Mouse (Mus musculus) bone marrow, adult 2 months (tissue): ENCODE results near the gene E4f1. TPM values are rescaled to one million over a fixed set of nuclear protein-coding genes. Genes with fewer than 3 reads are reported as not detected.

ENCODE experiments used
- H3K27ac ChIP-seq: fragments of 200-500 bp; 2 replicates; pipeline ENCODE4 v1.5.1; 2012; ENCODE audit warnings: low read depth, mild to moderate bottlenecking, control low read depth, inconsistent platforms, low read length; ENCODE audit not compliant: control insufficient read depth, poor library complexity, insufficient read depth
- H3K4me1 ChIP-seq: fragments of 200-500 bp; 2 replicates; pipeline ENCODE4 v1.6.1; 2011; ENCODE audit warnings: low read length; ENCODE audit not compliant: control insufficient read depth, insufficient read depth
- H3K4me3 ChIP-seq: fragments of 200-500 bp; replicated peaks from 2 replicates; pipeline ENCODE3; 2011; ENCODE audit warnings: mild to moderate bottlenecking, low read depth, low read length, control low read depth; ENCODE audit not compliant: control insufficient read depth
- CTCF ChIP-seq: fragments of 200-500 bp; IDR thresholded peaks from 2 replicates; pipeline ENCODE4 v1.5.1; 2011; ENCODE audit warnings: low read length, control low read depth; ENCODE audit not compliant: control insufficient read depth, insufficient read depth
- POLR2A ChIP-seq: fragments of 200-500 bp; IDR thresholded peaks from 2 replicates; pipeline ENCODE4 v1.6.1; 2011; ENCODE audit warnings: low read depth, mild to moderate bottlenecking, control low read depth, low read length, borderline replicate concordance; ENCODE audit not compliant: control insufficient read depth
- WGBS: fragments of 180-500 bp; shearing (Covaris S2); methylation state at CpG from one replicate; pipeline ENCODE4 v1.1.7; 2018; 5-methylcytosine and 5-hydroxymethylcytosine counted together
- polyA plus RNA-seq: library from polyadenylated mRNA; stranded (reverse); fragments of >200 nt; gene quantifications from 2 replicates; pipeline ENCODE4 v1.2.4, GENCODE M21; 2011; ENCODE audit warnings: low replicate concordance; ENCODE audit not compliant: missing spikeins, insufficient read depth, insufficient read length

Gene E4f1
- polyA plus RNA-seq: 34.5 and 70.1 TPM in 2 replicates

DNA sequence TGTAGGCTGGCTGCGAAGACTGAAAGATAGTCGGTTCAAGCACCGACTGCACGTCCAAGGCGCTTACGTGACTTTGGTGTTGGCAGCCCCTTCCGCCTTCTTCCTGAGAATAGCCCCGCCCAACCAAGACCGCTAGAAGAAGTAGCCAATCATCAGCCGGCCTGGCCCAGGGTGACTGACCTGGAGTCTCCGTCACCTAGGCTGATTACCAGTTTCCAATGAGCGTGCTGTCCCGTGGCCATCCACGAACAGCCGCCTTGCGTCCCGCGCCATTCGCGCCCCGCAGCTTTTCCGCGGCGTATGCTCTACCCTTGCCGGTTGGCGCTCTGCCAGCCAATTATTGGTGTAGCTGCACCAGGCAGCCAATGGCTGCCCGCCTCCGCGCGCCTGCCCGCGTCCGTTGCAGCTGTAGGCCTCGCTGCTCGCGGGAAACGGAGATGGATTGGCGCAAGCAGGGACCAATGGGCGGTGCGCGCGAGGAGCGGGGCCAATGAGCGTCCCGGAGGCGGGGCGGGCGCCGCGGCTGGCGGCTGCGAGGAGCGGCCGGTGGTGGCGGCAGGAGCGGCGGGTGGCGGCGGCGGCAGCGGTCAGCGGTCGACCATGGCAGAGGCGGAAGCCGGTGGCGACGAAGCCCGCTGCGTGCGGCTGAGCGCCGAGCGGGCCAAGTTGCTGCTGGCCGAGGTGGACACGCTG lies at the start of gene E4f1, which contains the start of gene Pgp:
TSS of gene E4f1 (minus strand) at position 404 of the 693 bp plus-strand sequence.
TSS of gene Pgp (plus strand) at position 483 of the 693 bp plus-strand sequence.
- Histone ChIP-seq H3K4me1 (no peaks in the 10 kb centered on the region; the same call in none of the 2 replicates), H3K4me3 (peak within 1 kb of the TSS; percentile 94), H3K27ac (peak within 1 kb of the TSS; percentile 94)
- TF ChIP-seq POLR2A (peak; percentile 89; the same call in 1 of the 2 replicates), CTCF (no peak)
- WGBS: under 1% methylated on average over 73 of the region's 75 CpGs

GRCm38 (mm10) chr17:24514270-24515257 lies 44.5 kb upstream of the E4f1 start:
- H3K4me3 ChIP-seq: no peak overlapping the region
- 89% methylated on average over 24 of the region's 24 CpGs for WGBS
- H3K27ac ChIP-seq: no peak overlapping the region; the same call in 1 of the 2 replicates
- H3K4me1 ChIP-seq: no peaks in the 10 kb centered on the region
- TF ChIP-seq POLR2A (no peak), CTCF (no peak)

GRCm38 (mm10) chr17:24513609-24514008 lies 43.5 kb upstream of the E4f1 start:
- TF ChIP-seq POLR2A (no peak), CTCF (peak; percentile 43; the same call in 1 of the 2 replicates)
- H3K4me3 ChIP-seq: no peak overlapping the region
- H3K27ac ChIP-seq: no peak overlapping the region
- 60% methylated on average over 5 of the region's 5 CpGs for WGBS
- no peaks in the 10 kb centered on the region for H3K4me1 ChIP-seq

- WGBS: 84% methylated on average over 12 of the region's 12 CpGs
Measured at GRCm38 (mm10) chr17:24507806-24508460, 37.8 kb upstream of the E4f1 start.

GRCm38 (mm10) chr17:24507129-24507664 lies 37.1 kb upstream of the E4f1 start:
- TF ChIP-seq CTCF (no peak), POLR2A (no peak)
- WGBS: 75% methylated on average over 19 of the region's 19 CpGs
- no peaks in the 10 kb centered on the region for H3K4me1 ChIP-seq
- no peak overlapping the region for H3K4me3 ChIP-seq
- H3K27ac ChIP-seq: no peak overlapping the region

More at GRCm38 (mm10) chr17:24507806-24508460, 37.8 kb upstream of the E4f1 start:
- TF ChIP-seq POLR2A (no peak), CTCF (no peak)
- Histone ChIP-seq H3K4me1 (no peaks in the 10 kb centered on the region), H3K4me3 (no peak overlapping the region), H3K27ac (no peak overlapping the region; the same call in 1 of the 2 replicates)

- TF ChIP-seq CTCF (no peak), POLR2A (no peak)
- WGBS: 60% methylated on average over 36 of the region's 36 CpGs
- H3K4me3 ChIP-seq: no peak overlapping the region
- H3K27ac ChIP-seq: no peak overlapping the region
- H3K4me1 ChIP-seq: no peaks in the 10 kb centered on the region; the same call in 1 of the 2 replicates
Measured at GRCm38 (mm10) chr17:24506332-24507070, 36.4 kb upstream of the E4f1 start.

GRCm38 (mm10) chr17:24505286-24505955 lies 35.3 kb upstream of the E4f1 start:
- 93% methylated on average over 30 of the region's 30 CpGs for WGBS
- Histone ChIP-seq H3K4me3 (no peak overlapping the region), H3K27ac (no peak overlapping the region), H3K4me1 (no peaks in the 10 kb centered on the region; the same call in 1 of the 2 replicates)
- TF ChIP-seq CTCF (no peak), POLR2A (no peak)
